Mouse (Mus musculus): ENCODE data around the gene Tomm22.

Tomm22 gene

GRCm38 (mm10) chr15:79708229-79708822 lies 37.7 kb downstream of the Tomm22 start:
- in situ Hi-C loops (cut with MboI, MseI) = no loop called here

GRCm38 (mm10) chr15:79715646-79716045 lies 45.0 kb downstream of the Tomm22 start:
- in situ Hi-C loops (cut with MboI, MseI) = no loop called here

- in situ Hi-C loops (cut with MboI, MseI) = no loop called here
Observed at GRCm38 (mm10) chr15:79716710-79717109, 46.0 kb downstream of the Tomm22 start.

GRCm38 (mm10) chr15:79720267-79720666 lies 49.6 kb downstream of the Tomm22 start:
- in situ Hi-C loops (cut with MboI, MseI) = no loop called here

- in situ Hi-C loops (cut with MboI, MseI) = no loop called here
Observed at GRCm38 (mm10) chr15:79720796-79721195, 50.1 kb downstream of the Tomm22 start.
